Mouse (Mus musculus) intestine, embryonic 14.5 days (tissue): ENCODE results near the gene Zfp112. TPM values are rescaled to one million over a fixed set of nuclear protein-coding genes. Genes with fewer than 3 reads are reported as not detected.
A peak's percentile ranks its signal among the peaks of the same experiment; 100 is the strongest.
"Not testable (repeated sequence)": the region's sequence is repeated elsewhere in the genome, so short reads cannot be mapped to it uniquely, and the experiment has no call there.

Source experiments
- ATAC-seq: fragments of 200-750 bp; cut with Nextera tagmentation; replicated peaks from 2 replicates; pipeline ENCODE4 v1.8.0; 2017; ENCODE audit warnings: low read depth, moderate number of reproducible peaks, moderate TSS enrichment, moderate library complexity; ENCODE audit not compliant: low FRiP score, low TSS enrichment
- DNase-seq: peaks from one replicate; pipeline ENCODE4 v3.0.0-alpha.2; 2018; ENCODE audit warnings: low spot score
- H3K27ac ChIP-seq: fragments of 300-500 bp; sonication (generic); 2 replicates; pipeline ENCODE4 v1.5.1; 2014; ENCODE audit warnings: low read depth, mild to moderate bottlenecking, control low read depth
- H3K27me3 ChIP-seq: fragments of 300-500 bp; sonication (generic); replicated peaks from 2 replicates; pipeline ENCODE4 v1.6.1; 2014; ENCODE audit warnings: low read length, control low read depth; ENCODE audit not compliant: control insufficient read depth, insufficient read depth
- H3K36me3 ChIP-seq: fragments of 300-500 bp; sonication (generic); 2 replicates; pipeline ENCODE4 v1.6.1; 2014; ENCODE audit warnings: low read length, control low read depth; ENCODE audit not compliant: control insufficient read depth, insufficient read depth
- H3K4me1 ChIP-seq: fragments of 300-500 bp; sonication (generic); replicated peaks from 2 replicates; pipeline ENCODE4 v1.6.1; 2014; ENCODE audit warnings: low read length, control low read depth, mixed read lengths; ENCODE audit not compliant: control insufficient read depth, insufficient read depth
- H3K4me2 ChIP-seq: fragments of 300-500 bp; sonication (generic); 2 replicates; pipeline ENCODE4 v1.6.1; 2014; ENCODE audit warnings: low read length
- H3K4me3 ChIP-seq: fragments of 300-500 bp; sonication (generic); 2 replicates; pipeline ENCODE4 v1.5.1; 2014; ENCODE audit warnings: low read depth, low read length, control low read depth, mixed read lengths
- H3K9ac ChIP-seq: fragments of 300-500 bp; sonication (generic); 2 replicates; pipeline ENCODE4 v1.6.1; 2014; ENCODE audit warnings: mild to moderate bottlenecking, low read length
- H3K9me3 ChIP-seq: fragments of 300-500 bp; sonication (generic); 2 replicates; pipeline ENCODE4 v1.6.1; 2016; ENCODE audit warnings: low read length, control low read depth; ENCODE audit not compliant: control insufficient read depth
- WGBS: fragments of 180-500 bp; shearing (Covaris S2); extraction: QIAGEN DNeasy Blood & Tissue Kit; methylation state at CpG from one replicate; pipeline ENCODE4 v1.1.7; 2014; 5-methylcytosine and 5-hydroxymethylcytosine counted together
- polyA plus RNA-seq: library from polyadenylated mRNA; unstranded; fragments of >200 nt; fragmentation: Nextera tagmentation; extraction: Ambion mirVana; gene quantifications from 2 replicates; pipeline ENCODE4 v1.2.1, GENCODE M21; 2014

The Zfp112 gene
- polyA plus RNA-seq, result 5.5 and 7.6 TPM in 2 replicates

DNA sequence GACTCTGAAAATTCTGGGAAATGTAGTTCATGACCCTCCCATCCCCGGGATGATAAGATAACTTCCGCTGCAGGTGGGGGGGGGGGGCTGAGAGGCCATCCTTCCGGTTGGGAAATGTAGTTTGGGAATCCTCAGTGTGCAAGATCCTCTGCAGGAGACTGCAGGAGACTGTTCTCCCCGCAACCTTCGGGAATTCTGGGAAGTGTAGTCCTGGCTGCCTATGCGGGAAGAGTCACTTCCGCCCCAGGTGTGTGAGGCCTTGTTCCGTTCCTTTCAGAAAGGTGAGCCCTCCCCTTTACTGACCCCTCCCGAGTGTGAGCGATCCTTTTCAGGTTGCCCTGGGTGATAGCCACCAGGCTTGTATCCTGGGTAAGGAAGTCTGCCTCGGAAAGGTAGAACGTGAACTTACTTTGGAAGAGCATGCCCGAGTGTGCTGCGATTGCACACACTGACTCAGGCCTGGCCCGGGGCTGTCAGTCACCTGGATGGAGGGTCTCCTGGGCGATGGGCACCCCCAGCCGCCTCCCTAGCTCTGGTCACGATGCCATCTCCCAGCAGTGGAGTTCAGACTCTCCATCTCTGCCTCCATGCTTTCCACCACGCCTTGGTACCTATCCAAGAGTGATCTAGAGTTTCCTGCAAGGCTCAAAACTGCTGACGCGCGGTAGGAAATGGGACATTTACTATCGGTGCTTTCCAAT, at the start of gene Zfp112:
Gene Zfp112 (plus strand): TSS at position 159 of the 701 bp plus-strand sequence.
- H3K27ac ChIP-seq, result peak within 1 kb of the TSS; percentile 72
- peak within 1 kb of the TSS; percentile 55 for H3K4me3 ChIP-seq
- ATAC-seq, result peak; percentile 97
- no peaks in the 10 kb centered on the region for H3K4me1 ChIP-seq
- H3K9me3 ChIP-seq, result peaks cover 23% of the 10 kb centered on the region
- peaks cover 14% of the 10 kb centered on the region; the same call in 1 of the 2 replicates for H3K36me3 ChIP-seq
- peak within 1 kb of the TSS; percentile 78 for H3K4me2 ChIP-seq
- no peaks in the 10 kb centered on the region for H3K27me3 ChIP-seq
- peak; percentile 89 for DNase-seq
- 1% methylated on average over 23 of the region's 23 CpGs for WGBS
- peak within 1 kb of the TSS; percentile 56 for H3K9ac ChIP-seq

DNA sequence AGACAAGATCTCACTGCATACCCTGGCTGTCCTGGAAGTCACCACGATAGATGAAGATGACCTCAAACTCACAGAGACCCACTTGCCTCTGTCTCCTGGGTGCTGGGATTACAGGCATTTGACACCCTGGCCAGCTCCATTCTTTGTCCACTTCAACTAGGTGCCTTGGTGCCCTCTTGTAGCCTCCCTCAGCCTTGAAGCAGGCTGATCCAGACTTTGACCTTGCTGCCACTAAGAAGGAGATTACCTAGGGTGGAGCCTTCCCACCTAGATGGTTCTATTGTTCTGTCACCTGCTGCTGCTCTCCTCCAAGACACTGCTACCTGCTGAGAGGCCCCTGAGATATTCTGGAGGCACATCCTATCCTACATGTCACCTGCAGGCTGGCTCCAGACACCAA, 37.7 kb upstream of the Zfp112 start:
- H3K27me3 ChIP-seq, H3K27ac ChIP-seq, H3K36me3 ChIP-seq, H3K4me3 ChIP-seq, H3K9ac ChIP-seq, ATAC-seq, H3K4me1 ChIP-seq, H3K9me3 ChIP-seq, H3K4me2 ChIP-seq, DNase-seq: not testable (repeated sequence)
- 55% methylated on average over 1 of the region's 1 CpGs for WGBS

DNA sequence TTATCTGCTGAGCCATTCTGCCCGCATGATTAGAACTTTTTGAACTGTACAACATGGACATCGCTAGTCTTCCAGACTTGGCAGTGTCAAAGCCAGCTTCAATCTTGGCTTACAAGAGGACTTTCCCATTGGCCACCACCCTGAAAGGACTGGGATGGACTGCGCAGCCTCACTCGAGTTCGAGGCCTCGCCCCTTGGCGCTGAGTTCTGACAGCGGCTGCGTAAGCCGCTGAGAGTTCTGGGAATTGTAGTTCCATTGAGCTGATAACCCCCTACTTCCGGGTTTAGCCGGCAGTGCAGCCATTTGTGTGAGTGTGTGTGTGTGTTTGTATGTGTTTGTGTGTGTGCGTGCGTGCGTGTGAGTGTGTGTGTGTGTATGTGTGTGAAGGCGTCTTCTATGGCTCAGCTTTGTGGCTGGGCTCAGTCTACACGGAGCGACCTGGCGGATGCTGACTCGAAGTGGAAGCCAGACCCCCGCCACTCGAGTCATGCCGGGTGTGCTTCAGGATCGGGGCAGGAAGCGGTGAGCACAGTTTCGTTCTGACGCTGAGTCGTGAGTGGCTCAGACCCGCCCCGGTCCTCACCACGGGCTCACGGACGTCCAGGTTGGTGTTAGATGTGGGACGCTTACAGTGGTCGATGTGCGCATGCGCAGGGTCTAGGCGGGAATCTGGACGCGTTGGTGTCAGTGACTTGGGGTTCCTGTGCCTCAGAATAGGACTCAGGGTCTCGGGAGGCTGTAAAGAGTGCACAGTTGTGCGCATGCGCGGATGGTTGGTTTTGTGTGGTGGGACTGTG, 30.3 kb upstream of the Zfp112 start, which contains the start of gene Zfp180:
Gene Zfp180 (plus strand): TSS at position 291 of the 798 bp plus-strand sequence.
- H3K9ac ChIP-seq, result peak within 1 kb of the TSS; percentile 69
- peaks cover 11% of the 10 kb centered on the region for H3K36me3 ChIP-seq
- H3K4me3 ChIP-seq, result peak within 1 kb of the TSS; percentile 86
- ATAC-seq, result peak; percentile 96
- H3K27ac ChIP-seq, result peak within 1 kb of the TSS; percentile 86
- H3K4me1 ChIP-seq, result peaks cover 10% of the 10 kb centered on the region; the same call in 1 of the 2 replicates
- peak; percentile 96 for DNase-seq
- H3K4me2 ChIP-seq, result peak within 1 kb of the TSS; percentile 85
- H3K27me3 ChIP-seq, result no peaks in the 10 kb centered on the region
- WGBS, result 20% methylated on average over 44 of the region's 44 CpGs
- H3K9me3 ChIP-seq, result peaks cover 4% of the 10 kb centered on the region; the same call in 1 of the 2 replicates

DNA sequence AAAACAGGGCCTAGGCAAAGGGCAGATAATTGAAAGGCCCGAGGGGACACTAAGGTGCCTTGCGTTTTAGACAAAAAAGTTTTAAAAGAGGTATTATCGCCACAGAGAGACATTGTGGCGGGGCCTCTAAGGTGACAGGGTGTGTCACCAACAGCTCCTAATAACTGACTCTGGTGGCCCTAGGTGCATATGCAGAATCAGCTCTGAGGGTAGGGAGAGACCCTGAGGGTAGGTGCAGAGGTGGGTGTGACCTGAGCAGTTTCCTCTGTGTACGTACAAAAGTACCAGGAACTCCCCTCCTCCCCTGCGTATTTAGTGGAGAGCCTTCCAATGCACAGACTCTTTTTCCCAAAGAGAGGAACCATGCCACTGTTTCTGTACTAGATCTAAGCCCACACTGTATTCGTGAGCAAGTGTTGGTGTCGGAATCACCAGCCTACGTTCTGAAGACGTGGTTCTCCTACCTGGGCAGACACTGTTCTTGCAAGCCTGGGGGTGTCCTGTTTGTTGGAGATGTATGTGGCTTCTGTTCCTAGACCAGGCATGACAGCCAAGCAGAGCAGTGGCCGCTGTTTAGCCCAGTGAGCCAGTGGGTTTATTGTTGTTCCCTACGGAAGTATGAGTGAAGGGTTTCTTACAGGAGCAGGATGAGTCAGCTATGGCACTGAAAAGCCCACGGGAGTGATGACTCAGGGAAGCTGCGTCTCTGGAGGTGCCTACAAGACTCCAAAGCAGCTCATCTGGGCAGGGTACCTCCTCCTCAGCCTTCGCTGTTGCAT, 29.5 kb upstream of the Zfp112 start:
- ATAC-seq, result peak; percentile 23; the same call in 1 of the 2 replicates
- Histone ChIP-seq H3K27ac (peak overlapping the region; percentile 86), H3K4me3 (peak overlapping the region; percentile 86), H3K27me3 (no peaks in the 10 kb centered on the region), H3K4me1 (peaks cover 10% of the 10 kb centered on the region; the same call in 1 of the 2 replicates), H3K9ac (peak overlapping the region; percentile 69), H3K36me3 (peaks cover 11% of the 10 kb centered on the region), H3K4me2 (peak overlapping the region; percentile 85), H3K9me3 (peaks cover 4% of the 10 kb centered on the region; the same call in 1 of the 2 replicates)
- DNase-seq, result no peak
- WGBS, result 48% methylated on average over 15 of the region's 15 CpGs

DNA sequence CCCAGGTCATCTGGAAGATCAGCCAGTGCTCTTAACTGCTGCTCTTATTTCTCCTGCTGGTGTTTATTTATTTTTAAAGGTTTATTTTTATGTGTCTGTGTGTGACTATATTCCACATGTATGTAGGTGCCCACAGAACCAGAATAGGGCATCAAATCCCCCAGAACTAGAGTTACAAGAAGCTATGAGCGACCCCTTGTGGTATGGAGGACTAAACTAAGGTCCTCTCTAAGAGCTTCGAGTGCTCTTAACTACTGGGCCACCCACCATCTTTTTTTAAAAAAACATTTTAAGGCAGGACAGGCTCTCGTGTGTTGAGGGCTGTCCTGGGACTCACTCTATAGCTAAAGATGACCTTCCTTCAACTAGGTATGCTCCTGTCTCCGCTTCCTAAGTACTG, 25.2 kb upstream of the Zfp112 start:
- Histone ChIP-seq H3K9ac (no peak overlapping the region), H3K9me3 (peaks cover 3% of the 10 kb centered on the region; the same call in 1 of the 2 replicates), H3K4me1 (peaks cover 10% of the 10 kb centered on the region; the same call in 1 of the 2 replicates), H3K27me3 (no peaks in the 10 kb centered on the region), H3K27ac (no peak overlapping the region), H3K36me3 (peaks cover 11% of the 10 kb centered on the region), H3K4me2 (no peak overlapping the region), H3K4me3 (no peak overlapping the region)
- no peak for ATAC-seq
- peak; percentile 12 for DNase-seq
- 97% methylated on average over 4 of the region's 4 CpGs for WGBS

DNA sequence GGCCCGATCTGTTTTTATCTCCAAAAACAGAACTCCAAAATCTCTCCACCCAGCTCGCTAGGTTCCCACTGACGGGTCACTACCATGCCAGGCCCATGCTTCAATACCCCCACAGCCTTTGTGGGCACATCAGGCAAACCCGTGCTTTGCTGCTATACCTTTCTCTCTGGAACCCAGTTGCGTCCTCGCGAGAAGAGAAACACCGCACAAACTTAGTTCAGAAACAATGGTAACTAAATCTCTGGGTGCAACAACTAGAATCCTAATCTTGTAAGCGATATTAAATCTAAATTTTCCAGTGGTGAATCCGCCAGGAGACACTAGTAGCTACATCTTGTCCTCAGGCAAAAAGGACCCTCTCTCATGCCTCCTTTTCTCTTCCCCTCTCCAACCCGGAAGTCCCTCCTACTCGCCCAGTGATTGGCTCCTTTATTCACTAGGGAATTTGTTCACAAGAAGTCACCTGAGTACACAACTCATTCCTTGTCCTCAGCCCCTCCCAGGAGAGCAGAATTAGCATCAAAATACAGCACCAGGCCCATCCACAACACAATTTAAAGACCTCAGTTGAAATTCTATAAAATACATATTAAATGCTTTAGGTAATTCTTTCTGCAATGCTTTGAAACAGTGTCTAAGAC, 24.5 kb upstream of the Zfp112 start:
- DNase-seq (peak; percentile 10), ATAC-seq (no peak)
- WGBS, result 97% methylated on average over 12 of the region's 12 CpGs

DNA sequence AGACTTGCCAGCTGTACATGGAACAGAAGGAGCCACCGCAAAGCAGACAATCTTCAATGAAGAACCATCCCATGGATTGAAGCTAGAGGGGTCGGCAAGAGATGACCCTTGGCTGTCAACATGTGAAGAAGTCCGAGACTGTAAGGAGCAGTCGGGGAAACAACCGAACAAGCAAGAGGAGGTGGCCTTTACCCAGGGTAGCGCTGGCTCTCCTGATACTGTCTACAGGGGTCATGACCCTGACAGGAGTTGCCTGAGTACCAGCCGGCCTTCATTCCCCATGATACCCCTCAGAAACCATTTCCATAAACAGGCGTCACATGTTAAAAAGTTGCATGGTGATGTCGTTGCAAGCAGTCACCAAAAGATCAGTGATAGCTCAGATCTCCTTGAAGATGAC, 7.7 kb upstream of the Zfp112 start:
- peaks cover 92% of the 10 kb centered on the region for H3K36me3 ChIP-seq
- no peak overlapping the region for H3K4me2 ChIP-seq
- H3K27ac ChIP-seq, result no peak overlapping the region
- 94% methylated on average over 9 of the region's 9 CpGs for WGBS
- peaks cover 74% of the 10 kb centered on the region for H3K9me3 ChIP-seq
- H3K4me1 ChIP-seq, result no peaks in the 10 kb centered on the region
- DNase-seq (no peak), ATAC-seq (no peak)
- H3K9ac ChIP-seq, result no peak overlapping the region
- H3K27me3 ChIP-seq, result no peaks in the 10 kb centered on the region
- no peak overlapping the region for H3K4me3 ChIP-seq

More for the DNA sequence above, 24.5 kb upstream of the Zfp112 start:
- Histone ChIP-seq H3K4me2 (no peak overlapping the region), H3K27ac (no peak overlapping the region), H3K27me3 (no peaks in the 10 kb centered on the region), H3K36me3 (peaks cover 11% of the 10 kb centered on the region), H3K9ac (no peak overlapping the region), H3K4me1 (peaks cover 7% of the 10 kb centered on the region; the same call in 1 of the 2 replicates), H3K4me3 (no peak overlapping the region), H3K9me3 (no peaks in the 10 kb centered on the region)
